Mouse (Mus musculus) cortical plate, adult 2 months (tissue): ENCODE data around the gene Kri1.

Experiments
- CTCF ChIP-seq: fragments of 200-500 bp; IDR thresholded peaks from 2 replicates; pipeline ENCODE4 v1.5.1; 2011; ENCODE audit warnings: mild to moderate bottlenecking, control low read depth, low read length; ENCODE audit not compliant: insufficient read depth; ENCODE audit errors: extremely low read depth
- POLR2A ChIP-seq: fragments of 200-500 bp; IDR thresholded peaks from 2 replicates; pipeline ENCODE4 v1.6.1; 2011; ENCODE audit warnings: mild to moderate bottlenecking, low read length, control low read depth; ENCODE audit not compliant: insufficient read depth; ENCODE audit errors: extremely low read depth

- TF ChIP-seq CTCF (no peak), POLR2A (no peak)
Observed at GRCm38 (mm10) chr9:21251116-21251735, 36.5 kb downstream of the Kri1 start.
